Mouse (Mus musculus) lung, adult 2 months (tissue): ENCODE results near the gene Doc2b.

Experiments
- CTCF ChIP-seq: fragments of 200-500 bp; IDR thresholded peaks from 2 replicates; pipeline ENCODE4 v1.5.1; 2011; ENCODE audit warnings: mild to moderate bottlenecking, low read length, control low read depth; ENCODE audit not compliant: insufficient read depth
- POLR2A ChIP-seq: fragments of 200-500 bp; IDR thresholded peaks from 2 replicates; pipeline ENCODE4 v1.6.1; 2011; ENCODE audit warnings: low read depth, mild to moderate bottlenecking, control low read depth, low read length, borderline replicate concordance; ENCODE audit errors: extremely low read depth

GRCm38 (mm10) chr11:75783799-75784198 lies 12.1 kb downstream of the Doc2b start:
- TF ChIP-seq POLR2A (no peak), CTCF (no peak)
